Mouse (Mus musculus) C2C12 (cell line): Measurements from ENCODE around the gene Lrtm2.

ENCODE experiments used
- CEBPB ChIP-seq: IDR thresholded peaks from one replicate; pipeline ENCODE4 v1.6.1; 2011; ENCODE audit warnings: low read depth, mild to moderate bottlenecking, control low read depth, moderate library complexity
- CTCF ChIP-seq: IDR thresholded peaks from one replicate; pipeline ENCODE4 v1.5.1; 2011; ENCODE audit not compliant: control insufficient read depth, insufficient read depth, insufficient read length
- MAX ChIP-seq: IDR thresholded peaks from one replicate; pipeline ENCODE4 v1.6.1; 2011; ENCODE audit warnings: mild to moderate bottlenecking, control low read depth
- MYOG ChIP-seq: IDR thresholded peaks from one replicate; pipeline ENCODE4 v1.6.1; 2011; ENCODE audit not compliant: control insufficient read depth, insufficient read length; ENCODE audit errors: extremely low read depth
- USF1 ChIP-seq: IDR thresholded peaks from one replicate; pipeline ENCODE4 v1.6.1; 2011; ENCODE audit warnings: low read depth, mild to moderate bottlenecking, control low read depth, moderate library complexity

- TF ChIP-seq USF1 (no peak), CTCF (no peak), CEBPB (no peak), MAX (no peak), MYOG (no peak)
Measured at GRCm38 (mm10) chr6:119276713-119277112, 53.9 kb downstream of the Lrtm2 start.
